20 mouse cellular contexts compared by ENCODE assay signal in the genomic region with DNA sequence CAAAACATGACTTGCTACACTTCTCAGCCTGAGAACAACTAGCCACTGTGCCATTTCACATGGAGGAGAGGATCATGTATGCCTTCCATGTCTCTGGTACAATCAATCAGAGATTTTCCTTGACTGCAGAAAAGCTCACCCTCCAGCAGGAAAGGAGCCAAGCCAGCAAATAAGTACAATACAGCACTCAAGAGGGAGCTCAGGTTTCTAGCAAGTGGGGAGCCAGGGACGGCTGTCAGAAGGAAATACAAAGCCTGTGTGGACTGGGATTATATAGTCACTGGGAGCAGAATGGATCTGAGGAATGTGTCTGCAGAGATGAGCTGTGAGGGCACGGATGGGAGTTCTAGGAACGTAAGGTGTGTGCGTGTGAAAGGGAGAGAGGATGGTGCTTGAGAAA.
DNase-seq lines count a peak whose midpoint lies in the region; ATAC-seq and TF ChIP-seq lines count a peak whose summit lies in the region.
"Had no signal": no experiment of that assay in that cellular context is flagged by ENCODE, and none has a peak within 500 bp of the region (broad histone marks: within the 10 kb centered on the region; RNA-seq: fewer than 3 reads in every experiment).

No protein-coding gene starts in this region.

- TF ChIP-seq POLR2A in limb, embryonic 14.5 days (IDR thresholded peaks at IDR 0.05; ENCODE audit: borderline replicate concordance, extremely low read depth, insufficient read depth, insufficient read length) = no peak

- H3K27me3 ChIP-seq in hindbrain, embryonic 14.5 days (ENCODE audit: control insufficient read depth, insufficient read depth, low read length) = no peaks in the 10 kb centered on the region
- H3K27me3 ChIP-seq in hindbrain, embryonic 11.5 days (ENCODE audit: control insufficient read depth, insufficient read depth, low read length) = no peaks in the 10 kb centered on the region
- H3K27me3 ChIP-seq in embryonic facial prominence, embryonic 12.5 days = no peaks in the 10 kb centered on the region
- H3K27me3 ChIP-seq in limb, embryonic 14.5 days (ENCODE audit: control insufficient read depth, insufficient read depth, low read length) = no peaks in the 10 kb centered on the region
- no peaks in the 10 kb centered on the region for H3K27me3 ChIP-seq in liver, postnatal 0 days (ENCODE audit: insufficient read depth, low read length)
- H3K27me3 ChIP-seq: CH12.LX; embryonic facial prominence, embryonic 15.5 days had no signal

- H3K9ac ChIP-seq in hindbrain, embryonic 14.5 days = no peak overlapping the region
- no peak overlapping the region for H3K9ac ChIP-seq in hindbrain, embryonic 11.5 days (ENCODE audit: low read depth, low read length)
- H3K9ac ChIP-seq in embryonic facial prominence, embryonic 12.5 days = no peak overlapping the region
- H3K9ac ChIP-seq in limb, embryonic 14.5 days (ENCODE audit: low read depth, low read length, severe bottlenecking) = no peak overlapping the region
- no peak overlapping the region for H3K9ac ChIP-seq in liver, postnatal 0 days (replicated peaks)
- H3K9ac ChIP-seq: embryonic facial prominence, embryonic 15.5 days; lung, embryonic 14.5 days had no signal

- H3K27ac ChIP-seq in hindbrain, embryonic 14.5 days = peak overlapping the region; percentile 54; the same call in 1 of the 2 replicates
- no peak overlapping the region for H3K27ac ChIP-seq in hindbrain, embryonic 11.5 days (ENCODE audit: low read depth, low read length)
- 0 out of 2 replicates have a peak overlapping the region, but pooled peaks have one; percentile 7 for H3K27ac ChIP-seq in embryonic facial prominence, embryonic 12.5 days
- 0 out of 2 replicates have a peak overlapping the region, but pooled peaks have one; percentile 41 for H3K27ac ChIP-seq in limb, embryonic 14.5 days (replicated peaks; ENCODE audit: low read depth, low read length)
- no peak overlapping the region for H3K27ac ChIP-seq in liver, postnatal 0 days (ENCODE audit: low read depth)
- H3K27ac ChIP-seq: embryonic facial prominence, embryonic 15.5 days; kidney, postnatal 0 days; stomach, postnatal 0 days had no signal

- no peak; the same call in 1 of the 2 replicates for ATAC-seq in hindbrain, embryonic 14.5 days (ENCODE audit: low FRiP score)
- no peak for ATAC-seq in hindbrain, embryonic 11.5 days (ENCODE audit: low FRiP score)
- ATAC-seq in embryonic facial prominence, embryonic 12.5 days (ENCODE audit: insufficient number of reproducible peaks, insufficient read depth, low FRiP score, low TSS enrichment) = peak; percentile 58; the same call in 1 of the 2 replicates
- ATAC-seq in limb, embryonic 14.5 days (ENCODE audit: low FRiP score, low read depth) = 0 out of 2 replicates have a peak, but pooled peaks have one; percentile 37
- ATAC-seq in liver, postnatal 0 days = no peak
- ATAC-seq: forebrain, embryonic 16.5 days had no signal

- no peaks in the 10 kb centered on the region for H3K36me3 ChIP-seq in hindbrain, embryonic 14.5 days (replicated peaks; ENCODE audit: control insufficient read depth, insufficient read depth)
- H3K36me3 ChIP-seq in hindbrain, embryonic 11.5 days (ENCODE audit: control insufficient read depth, insufficient read depth, low read length) = no peaks in the 10 kb centered on the region
- no peaks in the 10 kb centered on the region for H3K36me3 ChIP-seq in embryonic facial prominence, embryonic 12.5 days
- no peaks in the 10 kb centered on the region for H3K36me3 ChIP-seq in limb, embryonic 14.5 days (ENCODE audit: control insufficient read depth, insufficient read depth, low read length)
- H3K36me3 ChIP-seq in liver, postnatal 0 days (replicated peaks; ENCODE audit: insufficient read depth, low read length) = no peaks in the 10 kb centered on the region
- H3K36me3 ChIP-seq: embryonic facial prominence, embryonic 15.5 days had no signal

- 68% methylated on average over 4 of the region's 4 CpGs for WGBS in hindbrain, embryonic 14.5 days
- WGBS in hindbrain, embryonic 11.5 days = 71% methylated on average over 4 of the region's 4 CpGs
- 53% methylated on average over 4 of the region's 4 CpGs for WGBS in embryonic facial prominence, embryonic 12.5 days
- 39% methylated on average over 4 of the region's 4 CpGs for WGBS in limb, embryonic 14.5 days
- WGBS in liver, postnatal 0 days (ENCODE audit: insufficient replicate concordance) = 75% methylated on average over 4 of the region's 4 CpGs

- no peak overlapping the region for H3K4me3 ChIP-seq in hindbrain, embryonic 14.5 days (replicated peaks; ENCODE audit: low read length)
- H3K4me3 ChIP-seq in hindbrain, embryonic 11.5 days (ENCODE audit: low read depth, low read length) = no peak overlapping the region
- H3K4me3 ChIP-seq in embryonic facial prominence, embryonic 12.5 days = no peak overlapping the region
- no peak overlapping the region for H3K4me3 ChIP-seq in limb, embryonic 14.5 days (replicated peaks; ENCODE audit: low read length)
- H3K4me3 ChIP-seq in liver, postnatal 0 days (ENCODE audit: low read depth, low read length) = no peak overlapping the region
- H3K4me3 ChIP-seq: embryonic facial prominence, embryonic 15.5 days had no signal

- no peak for DNase-seq in hindbrain, embryonic 14.5 days (ENCODE audit: low spot score)
- no peak for DNase-seq in hindbrain, embryonic 11.5 days (ENCODE audit: low spot score)
- DNase-seq in lung, postnatal 25 days (ENCODE audit: low spot score) = peak; percentile 42
- no peak for DNase-seq in lung, postnatal 14 days
- no peak for DNase-seq in limb, embryonic 14.5 days (ENCODE audit: low spot score)
- no peak for DNase-seq in liver, postnatal 0 days
- no peak for DNase-seq in thymus, postnatal 4 days
- DNase-seq: adrenal gland, postnatal 36 days; cerebellum, adult 18-20 months; cerebellum, postnatal 36 days; kidney, adult 18-20 months; lung, embryonic 14.5 days; right cerebral cortex, postnatal 4 days; thymus, postnatal 14 days had no signal

- no peak overlapping the region for H3K4me2 ChIP-seq in hindbrain, embryonic 14.5 days (replicated peaks)
- H3K4me2 ChIP-seq in hindbrain, embryonic 11.5 days (replicated peaks; ENCODE audit: low read depth, low read length) = no peak overlapping the region
- no peak overlapping the region for H3K4me2 ChIP-seq in embryonic facial prominence, embryonic 12.5 days (replicated peaks)
- H3K4me2 ChIP-seq in limb, embryonic 14.5 days (replicated peaks; ENCODE audit: low read depth, low read length, severe bottlenecking) = no peak overlapping the region
- H3K4me2 ChIP-seq in liver, postnatal 0 days (ENCODE audit: low read depth, low read length) = no peak overlapping the region
- H3K4me2 ChIP-seq: embryonic facial prominence, embryonic 15.5 days; lung, embryonic 14.5 days had no signal

- no peak for TF ChIP-seq CTCF in liver, postnatal 0 days (IDR thresholded peaks at IDR 0.05; ENCODE audit: low read depth)

- no peak for TF ChIP-seq EP300 in liver, postnatal 0 days (IDR thresholded peaks at IDR 0.05; ENCODE audit: low read depth)

- 0 out of 2 replicates have a peak, but pooled peaks cover 4% of the 10 kb centered on the region for H3K4me1 ChIP-seq in hindbrain, embryonic 14.5 days (replicated peaks; ENCODE audit: control insufficient read depth, insufficient read depth, low read length)
- H3K4me1 ChIP-seq in hindbrain, embryonic 11.5 days (replicated peaks; ENCODE audit: control insufficient read depth, insufficient read depth, low read length) = no peaks in the 10 kb centered on the region
- peaks cover 9% of the 10 kb centered on the region; the same call in 1 of the 2 replicates for H3K4me1 ChIP-seq in embryonic facial prominence, embryonic 12.5 days
- peaks cover 14% of the 10 kb centered on the region for H3K4me1 ChIP-seq in limb, embryonic 14.5 days (ENCODE audit: control insufficient read depth, insufficient read depth, low read length)
- no peaks in the 10 kb centered on the region for H3K4me1 ChIP-seq in liver, postnatal 0 days (ENCODE audit: insufficient read depth)

- no peaks in the 10 kb centered on the region for H3K9me3 ChIP-seq in hindbrain, embryonic 14.5 days (ENCODE audit: control insufficient read depth, low read length)
- no peaks in the 10 kb centered on the region for H3K9me3 ChIP-seq in hindbrain, embryonic 11.5 days (ENCODE audit: control insufficient read depth, low read length)
- no peaks in the 10 kb centered on the region for H3K9me3 ChIP-seq in embryonic facial prominence, embryonic 12.5 days
- H3K9me3 ChIP-seq in limb, embryonic 14.5 days (ENCODE audit: control insufficient read depth, low read length) = no peaks in the 10 kb centered on the region
- no peaks in the 10 kb centered on the region for H3K9me3 ChIP-seq in liver, postnatal 0 days (ENCODE audit: low read length)
- H3K9me3 ChIP-seq: embryonic facial prominence, embryonic 15.5 days had no signal

Comparison
In these comparisons a context has a peak if more than half of its experiments do, and no peak if none do; other contexts are left out.
1. H3K27ac ChIP-seq: peak in hindbrain, embryonic 14.5 days (single experiment), embryonic facial prominence, embryonic 12.5 days (single experiment) and limb, embryonic 14.5 days (single experiment); none in hindbrain, embryonic 11.5 days (single experiment) and liver, postnatal 0 days (single experiment).
2. ATAC-seq: peak in embryonic facial prominence, embryonic 12.5 days (single experiment) and limb, embryonic 14.5 days (single experiment); none in hindbrain, embryonic 14.5 days (single experiment), hindbrain, embryonic 11.5 days (single experiment) and liver, postnatal 0 days (single experiment).